Mouse (Mus musculus) spleen, adult 2 months (tissue): ENCODE data around the gene Dnajb1. TPM values are rescaled to one million over a fixed set of nuclear protein-coding genes. Genes with fewer than 3 reads are reported as not detected.

Experiments
- DNase-seq, 2 experiments: peaks; one replicate each; pipeline versions ENCODE4 v3.0.0 to v3.0.0-alpha.2; 2012 to 2021; ENCODE audit warnings: low spot score in 2 of 2, low read depth in 1 of 2
- H3K27ac ChIP-seq: fragments of 200-500 bp; 2 replicates; pipeline ENCODE4 v1.5.1; 2012; ENCODE audit warnings: low read length, inconsistent platforms; ENCODE audit not compliant: insufficient read depth
- H3K27me3 ChIP-seq: fragments of 200-500 bp; 2 replicates; pipeline ENCODE4 v1.6.1; 2012; ENCODE audit warnings: mild to moderate bottlenecking, moderate library complexity, low read length, inconsistent platforms; ENCODE audit not compliant: control insufficient read depth, insufficient read depth
- H3K36me3 ChIP-seq: fragments of 200-500 bp; 2 replicates; pipeline ENCODE4 v1.6.1; 2012; ENCODE audit warnings: mild to moderate bottlenecking, low read length, inconsistent platforms; ENCODE audit not compliant: control insufficient read depth, insufficient read depth
- H3K4me1 ChIP-seq: fragments of 200-500 bp; 2 replicates; pipeline ENCODE4 v1.6.1; 2011; ENCODE audit warnings: inconsistent platforms; ENCODE audit not compliant: control insufficient read depth, insufficient read depth, insufficient read length
- H3K4me3 ChIP-seq: fragments of 200-500 bp; 2 replicates; pipeline ENCODE4 v1.5.1; 2011; ENCODE audit warnings: mild to moderate bottlenecking, inconsistent platforms; ENCODE audit not compliant: insufficient read depth, insufficient read length; ENCODE audit errors: extremely low read depth
- CTCF ChIP-seq: fragments of 200-500 bp; IDR thresholded peaks from 2 replicates; pipeline ENCODE4 v1.5.1; 2011; ENCODE audit warnings: mild to moderate bottlenecking, inconsistent platforms; ENCODE audit not compliant: insufficient read depth, insufficient read length, insufficient replicate concordance; ENCODE audit errors: extremely low read depth
- POLR2A ChIP-seq: fragments of 200-500 bp; IDR thresholded peaks from 2 replicates; pipeline ENCODE4 v1.6.1; 2011; ENCODE audit warnings: low read depth, low read length, inconsistent platforms
- whole genome bisulfite sequencing: fragments of 180-500 bp; shearing (Covaris S2); methylation state at CpG from one replicate; pipeline ENCODE4 v1.1.7; 2018; 5-methylcytosine and 5-hydroxymethylcytosine counted together
- polyA plus RNA-seq: library from polyadenylated mRNA; depleted of rRNA; stranded (reverse); fragments of >200 nt; gene quantifications from 2 replicates; pipeline ENCODE4 v1.2.3, GENCODE M21; 2012

Gene Dnajb1
- polyA plus RNA-seq, 1 experiment = 24.9 TPM

DNA sequence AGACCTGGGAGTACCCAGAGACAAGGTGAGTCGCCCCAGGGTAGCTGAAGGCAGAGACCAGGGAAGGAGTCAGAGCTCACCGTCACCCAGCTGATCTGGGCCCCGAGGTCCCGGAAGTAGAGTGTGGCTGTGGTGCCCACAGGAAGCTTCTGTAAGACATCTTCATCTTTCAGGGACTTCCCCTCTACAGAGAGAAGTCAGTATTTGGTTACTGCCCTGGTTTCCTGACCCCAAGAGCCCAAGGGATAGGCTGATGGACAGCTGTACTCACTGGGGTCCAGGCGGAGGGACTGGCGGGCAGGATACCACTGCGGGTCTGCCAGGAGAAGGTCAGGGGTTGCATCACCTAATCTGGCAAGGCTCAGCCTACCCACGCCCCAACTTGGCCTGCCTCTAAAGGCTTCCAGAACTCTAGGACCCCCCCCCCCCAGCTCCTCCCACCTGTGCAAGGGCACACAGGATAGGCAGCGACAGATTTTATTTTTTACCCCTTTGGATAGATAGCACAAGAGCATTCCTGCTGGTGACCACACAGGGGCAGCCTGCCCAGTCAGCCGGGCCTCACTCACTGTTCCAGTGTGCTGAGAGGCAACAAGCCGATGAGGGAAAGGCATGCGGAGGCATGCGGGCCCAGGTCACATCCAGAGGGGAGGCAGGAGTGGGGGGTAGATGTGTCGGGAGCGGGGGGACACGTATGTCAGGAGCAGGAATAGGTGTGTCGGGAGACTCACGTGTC lies 34.7 kb upstream of the Dnajb1 start:
- peak; percentile 52 to 71 for DNase-seq

DNA sequence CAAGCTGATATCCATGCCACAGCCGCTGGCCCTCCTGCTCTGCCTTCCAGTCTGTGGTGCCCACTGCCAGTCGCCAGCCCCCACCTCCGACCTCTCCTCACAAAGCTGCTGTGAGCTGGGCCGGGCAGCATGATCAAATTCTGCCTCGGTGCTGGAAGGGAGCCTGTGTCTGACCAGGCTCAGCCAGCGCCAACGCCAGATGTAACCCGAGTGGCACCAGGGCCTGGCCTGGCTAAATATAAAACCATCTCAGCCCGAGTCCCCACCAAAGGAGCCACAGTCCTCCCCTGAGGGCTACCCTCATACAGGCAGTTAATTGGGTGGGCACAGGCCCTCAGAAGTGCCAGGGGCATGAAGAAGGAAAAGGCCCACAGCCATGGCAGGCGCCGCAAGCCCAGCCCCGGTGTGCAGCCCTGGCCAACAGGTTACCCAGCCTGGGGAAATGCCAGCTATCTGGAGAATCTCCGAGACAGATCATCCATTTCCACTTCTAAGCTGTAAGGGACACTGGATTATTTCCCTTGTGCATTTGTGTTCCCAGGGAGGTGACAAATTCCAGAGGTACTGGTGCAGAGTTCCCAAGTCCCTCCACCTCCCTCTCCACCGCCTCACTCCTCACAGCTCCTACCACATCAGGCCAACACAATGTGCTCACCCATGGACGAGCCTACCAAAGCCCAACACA lies 33.2 kb upstream of the Dnajb1 start:
- DNase-seq = no peak
- TF ChIP-seq CTCF (no peak), POLR2A (no peak)
- Histone ChIP-seq H3K4me3 (no peak overlapping the region), H3K36me3 (peaks cover 6% of the 10 kb centered on the region), H3K27ac (no peak overlapping the region), H3K4me1 (peaks cover 14% of the 10 kb centered on the region), H3K27me3 (no peaks in the 10 kb centered on the region)
- WGBS = 73% methylated on average over 15 of the region's 15 CpGs

More for the DNA sequence above, 34.7 kb upstream of the Dnajb1 start:
- WGBS = 40% methylated on average over 18 of the region's 18 CpGs
- TF ChIP-seq CTCF (no peak), POLR2A (peak; percentile 64)
- H3K4me3 ChIP-seq = peak overlapping the region; percentile 72
- peaks cover 14% of the 10 kb centered on the region for H3K4me1 ChIP-seq
- no peaks in the 10 kb centered on the region for H3K27me3 ChIP-seq
- peaks cover 6% of the 10 kb centered on the region for H3K36me3 ChIP-seq
- peak overlapping the region; percentile 98 for H3K27ac ChIP-seq

DNA sequence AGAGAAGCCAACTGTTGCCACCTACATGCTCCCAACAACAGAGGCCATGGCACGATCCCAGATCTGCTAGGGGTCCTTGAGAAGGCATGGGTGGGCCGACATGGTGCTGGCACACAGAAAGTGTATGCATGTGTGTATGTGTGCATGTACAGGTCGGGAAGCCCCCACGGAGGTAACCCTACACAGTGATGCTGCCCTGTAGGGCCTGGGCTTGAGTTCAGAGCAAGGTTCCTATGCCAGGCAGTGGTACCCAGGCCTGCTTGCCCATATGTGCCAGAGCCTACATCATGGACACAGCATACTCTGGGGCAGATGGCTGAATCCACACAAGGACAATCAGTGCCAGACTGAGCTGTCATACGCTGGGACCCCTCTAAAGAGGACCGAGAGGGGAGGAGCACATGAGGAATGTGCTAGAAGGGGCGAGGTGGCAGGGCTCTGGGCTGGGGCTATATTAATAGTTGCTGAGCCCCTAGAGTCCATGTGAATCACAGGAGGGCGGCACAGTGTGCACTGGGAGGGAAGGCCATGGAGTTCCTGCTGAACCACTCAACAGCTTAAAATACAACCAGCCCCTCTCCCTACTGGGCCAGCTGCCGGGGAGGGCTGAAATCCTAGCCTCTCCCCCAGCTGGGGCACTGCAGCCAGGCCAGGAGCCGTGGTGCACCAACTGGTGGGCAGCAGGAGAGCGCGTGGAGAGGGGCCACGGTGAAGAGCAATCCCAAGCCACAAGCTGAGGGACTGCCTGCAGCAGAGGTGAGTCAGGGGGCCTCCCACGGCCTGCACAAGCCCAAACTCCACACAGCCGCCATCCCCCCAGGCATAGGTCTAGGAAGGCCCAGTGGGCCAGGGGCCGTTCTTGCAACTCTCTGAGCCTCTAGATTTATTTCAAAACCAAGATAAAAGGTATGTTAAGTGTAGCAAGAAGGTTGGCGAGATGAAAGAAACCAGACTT lies 32.2 kb upstream of the Dnajb1 start:
- DNase-seq = no peak
- H3K27ac ChIP-seq = no peak overlapping the region
- WGBS = 91% methylated on average over 17 of the region's 17 CpGs

DNA sequence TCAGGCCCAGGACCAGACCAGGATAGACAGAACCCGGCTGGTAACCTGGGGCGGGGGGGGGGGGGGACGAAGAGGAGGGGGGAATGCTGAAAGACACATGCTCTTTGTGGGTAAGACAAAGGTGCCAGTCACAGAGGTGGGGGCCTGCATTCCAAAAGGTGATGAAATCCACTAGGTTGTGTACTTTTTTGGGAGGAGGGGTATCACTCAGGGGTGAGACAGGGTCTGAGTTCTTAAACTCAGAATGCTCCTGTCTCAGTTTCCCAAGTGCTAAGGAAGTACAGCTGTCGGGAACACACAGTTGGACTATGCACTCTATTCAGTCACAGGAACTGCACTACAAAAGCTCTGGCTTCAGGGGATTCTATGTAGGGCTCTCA lies 31.5 kb upstream of the Dnajb1 start:
- no peak overlapping the region for H3K4me3 ChIP-seq
- no peaks in the 10 kb centered on the region for H3K27me3 ChIP-seq
- WGBS = 88% methylated on average over 3 of the region's 4 CpGs
- H3K27ac ChIP-seq = no peak overlapping the region
- peaks cover 14% of the 10 kb centered on the region for H3K4me1 ChIP-seq
- no peaks in the 10 kb centered on the region; the same call in 1 of the 2 replicates for H3K36me3 ChIP-seq
- TF ChIP-seq POLR2A = no peak
- no peak for TF ChIP-seq CTCF
- DNase-seq = no peak

More for the DNA sequence above, 32.2 kb upstream of the Dnajb1 start:
- Histone ChIP-seq H3K4me3 (no peak overlapping the region), H3K4me1 (peaks cover 14% of the 10 kb centered on the region), H3K27me3 (no peaks in the 10 kb centered on the region), H3K36me3 (peaks cover 3% of the 10 kb centered on the region; the same call in 1 of the 2 replicates)
- no peak for TF ChIP-seq CTCF
- no peak for TF ChIP-seq POLR2A

DNA sequence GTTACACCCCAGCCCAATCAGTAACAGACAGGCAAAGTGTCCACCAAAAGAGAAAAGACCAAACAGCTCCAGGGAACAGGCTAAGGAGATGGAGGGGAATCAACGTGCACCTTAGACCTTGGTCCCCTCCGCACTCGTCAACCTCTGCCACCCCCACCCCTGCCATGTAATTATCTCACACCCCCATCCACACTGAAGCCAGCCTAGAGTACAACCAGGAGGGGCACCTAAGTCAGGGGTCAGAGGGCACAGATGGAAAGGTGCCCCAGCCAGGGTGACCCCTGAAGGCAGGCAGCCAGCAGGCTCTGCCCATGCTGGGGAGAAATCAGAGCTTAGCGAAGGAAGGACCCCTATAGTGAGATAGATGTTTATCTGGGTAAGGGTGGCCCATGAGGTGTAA lies 31.1 kb upstream of the Dnajb1 start:
- Histone ChIP-seq H3K27me3 (no peaks in the 10 kb centered on the region), H3K36me3 (no peaks in the 10 kb centered on the region), H3K4me3 (no peak overlapping the region), H3K27ac (no peak overlapping the region), H3K4me1 (peaks cover 14% of the 10 kb centered on the region)
- 87% methylated on average over 4 of the region's 4 CpGs for WGBS
- DNase-seq = no peak
- TF ChIP-seq POLR2A = no peak
- TF ChIP-seq CTCF = no peak

DNA sequence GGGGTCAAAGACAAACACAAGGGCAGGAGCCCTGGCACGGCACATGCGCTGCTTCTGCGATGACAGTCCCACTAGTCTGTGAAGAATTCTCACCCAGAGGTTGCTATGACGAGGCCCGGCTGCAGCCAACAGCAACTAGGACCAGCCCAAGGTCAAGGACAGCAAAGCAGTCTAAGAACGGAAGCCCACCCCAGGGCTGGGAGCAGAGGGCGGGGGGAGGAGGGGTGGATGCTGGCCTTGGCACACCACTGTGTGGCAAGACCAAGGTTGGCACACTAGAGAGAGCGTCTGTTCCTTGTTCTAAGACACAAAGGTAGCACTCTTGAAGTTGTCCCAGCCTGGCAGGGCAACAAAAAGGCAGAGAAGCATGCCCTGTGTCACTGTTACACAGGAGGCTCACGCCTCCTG lies 30.6 kb upstream of the Dnajb1 start:
- no peak for DNase-seq
- H3K27ac ChIP-seq = no peak overlapping the region
- no peak for TF ChIP-seq CTCF
- no peak for TF ChIP-seq POLR2A
- no peak overlapping the region for H3K4me3 ChIP-seq
- 90% methylated on average over 9 of the region's 9 CpGs for WGBS
- H3K27me3 ChIP-seq = no peaks in the 10 kb centered on the region
- H3K4me1 ChIP-seq = peaks cover 11% of the 10 kb centered on the region
- H3K36me3 ChIP-seq = no peaks in the 10 kb centered on the region
